Mouse (Mus musculus) mouse embryonic stem cell (cell line): Measurements from ENCODE around the gene Tbxa2r.

Experiments
- in situ Hi-C, 2 experiments: fragments of 300-500 bp; cut with MboI; formaldehyde crosslinking; loops; 1 replicate in 1 of 2; 3 replicates in 1 of 2; pipeline ENCODE4 v1.14.3; 2019 to 2020; ENCODE audit warnings: low sequenced_read_pairs in 2 of 2, low pct_unique_long_range_greater_than_20kb in 1 of 2, mixed read lengths in 1 of 2; ENCODE audit not compliant: unreplicated experiment in 1 of 2

The Tbxa2r gene

DNA sequence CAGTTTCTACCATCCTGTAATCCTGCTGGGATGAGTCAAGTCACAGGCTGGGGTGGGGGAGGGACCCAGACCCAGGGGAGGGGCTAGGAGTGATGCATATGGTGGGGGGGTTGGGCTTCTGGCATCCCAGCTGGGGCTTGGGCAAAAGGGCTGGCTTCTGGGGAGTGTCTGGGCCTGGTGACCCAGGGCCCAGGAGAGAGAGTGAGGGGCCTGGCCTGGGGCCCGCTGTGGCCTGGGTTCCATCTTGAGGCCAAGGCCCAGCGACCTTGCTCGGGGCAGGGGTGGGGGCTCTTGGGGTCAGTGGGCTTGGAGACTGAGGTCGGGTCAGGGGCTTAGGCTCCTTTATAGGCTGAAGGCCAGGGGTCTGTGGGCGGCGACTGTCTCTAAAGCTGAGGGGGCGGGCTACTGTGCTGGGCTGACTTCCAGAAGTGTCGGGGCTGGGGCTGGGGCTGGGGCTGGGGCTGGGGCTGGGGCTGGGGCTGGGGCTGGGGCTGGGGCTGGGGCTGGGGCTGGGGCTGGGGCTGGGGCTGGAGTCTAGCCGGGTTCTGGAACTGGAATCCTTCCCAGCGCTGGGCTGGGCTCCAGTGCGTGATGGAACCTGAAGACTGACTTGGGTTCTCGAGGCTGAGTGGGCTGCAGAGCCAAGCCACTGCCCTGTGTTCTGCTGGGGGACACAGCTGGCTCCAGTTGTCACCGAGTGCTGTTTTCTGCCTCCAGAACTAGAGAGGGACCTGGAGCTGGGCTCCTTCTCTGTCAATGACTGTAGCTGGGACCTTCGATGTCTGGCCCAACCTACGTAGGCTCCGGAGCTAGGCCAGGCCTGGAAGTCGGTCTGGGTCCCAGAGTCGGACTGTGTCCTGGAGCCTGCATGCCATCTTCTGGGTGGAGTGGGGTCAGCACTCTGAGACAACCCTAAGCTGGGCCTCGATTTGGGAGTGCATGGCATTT, 7.1 kb downstream of the Tbxa2r start:
- in situ Hi-C loops: no loop called here

DNA sequence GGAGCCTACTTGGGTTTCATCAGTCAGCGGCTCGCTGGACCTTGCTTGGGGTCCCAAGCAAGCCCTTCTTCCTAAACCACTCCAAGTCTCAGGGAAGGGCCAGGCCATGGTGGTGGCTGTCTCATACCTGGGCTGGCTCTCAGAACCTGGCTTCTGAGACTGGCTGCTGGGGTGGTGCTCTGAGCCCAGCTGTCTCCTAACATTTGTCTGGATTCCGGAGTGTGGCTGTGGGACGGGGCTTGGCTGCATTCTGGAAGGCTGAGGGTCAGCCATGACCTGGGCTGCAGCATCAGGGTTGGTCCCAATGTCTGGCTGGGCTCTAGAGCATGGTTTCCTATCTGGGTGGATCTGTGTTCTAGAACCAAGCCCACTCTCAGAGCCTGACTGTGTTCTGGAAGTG, 8.0 kb downstream of the Tbxa2r start:
- in situ Hi-C loops: no loop called here

DNA sequence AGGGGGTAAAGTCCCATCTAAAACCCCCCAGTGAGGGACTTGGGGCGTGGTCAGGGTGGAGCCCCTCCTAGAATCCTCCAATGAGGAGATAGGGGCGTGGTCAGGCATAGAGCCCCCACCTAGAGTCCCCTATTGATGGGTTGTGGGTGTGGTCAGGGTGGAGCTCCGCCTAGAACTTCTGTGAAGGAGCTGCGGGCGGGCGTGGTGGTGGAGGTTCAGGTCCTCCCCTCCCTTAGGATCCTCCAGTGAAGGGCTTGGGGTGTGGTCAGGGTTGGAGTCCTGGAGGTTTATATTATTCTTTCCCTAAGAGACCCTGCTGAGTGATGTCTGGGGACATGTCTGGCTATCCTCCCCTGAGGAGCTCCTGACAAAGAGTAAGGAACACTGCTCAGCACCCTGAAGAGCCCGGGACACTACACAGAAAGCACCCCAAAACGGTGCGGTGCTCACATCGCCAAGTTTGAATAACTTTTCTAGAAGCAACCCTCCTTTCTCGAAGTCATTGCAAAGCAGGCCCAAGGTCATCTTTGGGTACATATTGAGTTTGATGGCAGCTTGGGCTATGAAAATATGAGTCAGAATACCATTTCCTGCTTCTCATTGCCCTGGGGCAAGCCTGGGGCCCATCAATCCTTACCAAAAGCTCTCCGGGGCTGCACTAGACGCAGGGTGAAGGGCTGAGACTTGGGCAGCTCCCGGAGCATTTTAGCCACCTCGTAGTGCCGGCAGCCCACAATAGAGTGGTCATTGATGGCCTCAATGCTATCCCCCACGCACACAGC, 12.2 kb downstream of the Tbxa2r start:
- in situ Hi-C loops: loop anchor here (5.0 to 10.0 kb wide), 3 partner anchors 53 to 136 kb away; partner anchors contain the start of gene Nmrk2 (in 1 of the 2)

DNA sequence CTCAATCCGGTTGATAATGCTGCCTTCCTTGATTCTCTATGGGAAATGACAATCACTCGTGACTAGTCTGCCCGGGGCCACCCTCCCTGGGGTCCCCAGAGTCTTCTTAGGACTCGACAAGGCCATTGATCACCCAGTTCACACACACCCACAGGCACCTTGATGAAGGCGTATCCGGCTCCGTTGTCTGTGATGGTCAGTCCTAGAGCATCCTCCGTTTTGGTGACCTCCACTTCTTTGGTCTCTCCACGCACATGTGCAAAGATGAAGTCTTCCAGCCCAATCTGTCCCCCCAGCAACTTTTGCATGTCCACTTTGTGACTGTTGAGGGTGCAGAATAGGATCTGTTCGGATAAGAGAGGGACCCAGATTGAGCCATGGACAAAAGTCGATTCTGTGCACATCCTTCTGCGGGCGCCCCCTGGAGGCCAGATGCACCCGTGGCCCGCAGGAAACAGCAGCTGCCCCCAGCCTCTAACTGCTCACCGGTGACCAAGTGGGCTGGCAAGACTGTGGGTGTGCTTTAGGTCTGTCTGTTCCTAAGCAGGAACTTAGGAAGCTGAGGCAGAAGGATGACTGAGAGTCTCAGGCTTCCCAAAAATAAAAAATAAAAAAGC, 12.9 kb downstream of the Tbxa2r start:
- in situ Hi-C loops: loop anchor here (5.0 to 10.0 kb wide), 3 partner anchors 54 to 137 kb away; partner anchors contain the start of gene Nmrk2 (in 1 of the 2)

DNA sequence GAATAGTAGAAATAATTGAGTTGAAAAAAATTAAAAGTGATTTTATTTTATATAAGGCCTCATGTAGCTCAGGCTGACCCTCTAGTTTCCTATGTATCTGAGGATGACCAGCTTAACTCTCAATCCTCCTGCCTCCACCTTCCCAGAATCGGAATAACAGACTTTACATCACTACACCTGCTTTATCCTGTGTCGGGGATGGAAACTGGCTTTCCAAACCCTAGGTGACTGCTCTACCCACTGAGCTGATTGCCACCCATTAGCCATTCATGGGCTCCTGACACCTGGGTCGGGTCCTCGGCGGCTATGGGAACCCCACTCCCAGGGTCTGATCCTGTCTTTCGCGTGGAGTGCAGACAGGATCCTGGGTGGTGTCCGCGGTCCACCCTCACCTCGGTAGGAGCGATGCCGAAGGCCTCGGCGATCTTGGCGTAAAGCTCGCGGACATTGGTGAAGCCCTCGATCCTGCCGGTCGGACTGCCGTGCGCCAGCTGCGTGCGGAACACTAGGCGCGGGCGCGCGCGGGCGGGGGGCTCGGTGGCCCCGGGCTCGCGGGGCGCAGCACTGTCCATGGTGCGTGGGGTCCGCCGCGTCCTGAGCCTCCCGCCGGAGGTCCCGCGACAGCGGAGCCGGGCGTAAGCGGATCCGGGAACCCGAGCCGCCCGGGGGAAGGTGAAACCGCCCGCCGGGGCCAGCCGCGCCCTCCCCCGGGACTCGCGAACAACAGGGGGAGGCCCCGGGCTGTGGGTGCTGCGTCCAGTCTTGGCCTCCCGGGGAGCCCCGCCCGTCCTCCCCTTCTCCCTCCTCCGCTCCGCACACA, 14.4 kb downstream of the Tbxa2r start, which contains the start of gene Gipc3:
Gene Gipc3, minus strand, starts transcription at position 581 of the 820 bp plus-strand sequence.
- in situ Hi-C loops: loop anchor here (5.0 to 10.0 kb wide), 3 partner anchors 56 to 138 kb away; partner anchors contain the start of gene Nmrk2 (in 1 of the 2)

DNA sequence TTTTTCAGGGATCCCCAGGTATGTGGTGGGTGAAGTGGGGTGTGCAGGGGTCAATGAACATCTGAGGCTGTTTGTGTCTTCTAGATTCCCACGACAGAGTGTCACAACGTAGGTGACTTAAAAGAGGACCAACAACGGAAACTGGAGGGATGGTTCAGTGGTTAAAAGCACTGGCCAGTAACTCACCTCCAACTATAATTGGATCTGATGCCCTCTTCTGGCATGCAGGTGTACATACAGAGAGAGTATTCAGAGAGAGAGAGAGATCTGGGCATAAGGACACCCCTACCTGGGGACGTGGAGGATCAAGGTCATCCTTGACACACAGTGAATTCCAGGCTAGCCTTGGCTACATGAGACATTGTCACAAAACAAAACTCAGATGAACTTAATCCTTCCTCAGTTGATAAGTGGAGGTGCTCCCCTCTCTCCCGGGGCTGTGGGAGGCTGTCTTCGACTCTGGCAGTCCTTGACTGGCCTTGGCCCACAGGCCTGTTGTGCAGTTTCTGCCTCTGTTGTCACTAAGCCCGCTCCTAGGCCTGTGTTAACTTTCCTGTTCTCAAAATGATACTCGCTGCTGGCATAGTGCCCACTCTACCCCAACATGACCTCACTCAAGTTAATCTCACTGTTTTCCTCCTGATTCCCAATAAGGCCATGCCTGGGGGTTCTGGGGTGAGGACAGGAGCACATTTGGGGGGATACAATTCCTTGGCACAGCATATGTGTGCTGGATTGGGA, 16.1 kb downstream of the Tbxa2r start:
- in situ Hi-C loops: loop anchor here (5.0 to 10.0 kb wide), 3 partner anchors 57 to 140 kb away; partner anchors contain the start of gene Nmrk2 (in 1 of the 2)

DNA sequence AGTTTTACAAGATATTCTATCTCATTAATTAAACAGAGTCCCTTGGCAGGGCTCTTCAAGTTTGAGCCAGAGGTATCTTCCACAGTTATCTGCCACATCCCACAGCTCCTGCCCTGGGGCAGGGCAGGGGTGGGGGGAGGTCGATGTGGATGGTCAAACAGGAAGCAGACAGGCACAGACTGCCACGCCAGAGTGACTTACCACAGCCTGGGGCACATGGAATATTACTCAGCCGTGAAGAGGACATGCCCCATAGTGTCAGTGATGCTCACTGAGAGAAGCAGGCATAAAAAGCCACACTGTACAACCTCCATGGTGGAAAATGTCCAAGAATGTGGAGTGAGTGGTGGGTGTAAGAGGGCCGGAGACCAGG, 16.6 kb downstream of the Tbxa2r start:
- in situ Hi-C loops: loop anchor here in 1 of 2 experiments (10.0 kb wide), 2 partner anchors 60 to 140 kb away; partner anchors contain the start of gene Nmrk2

DNA sequence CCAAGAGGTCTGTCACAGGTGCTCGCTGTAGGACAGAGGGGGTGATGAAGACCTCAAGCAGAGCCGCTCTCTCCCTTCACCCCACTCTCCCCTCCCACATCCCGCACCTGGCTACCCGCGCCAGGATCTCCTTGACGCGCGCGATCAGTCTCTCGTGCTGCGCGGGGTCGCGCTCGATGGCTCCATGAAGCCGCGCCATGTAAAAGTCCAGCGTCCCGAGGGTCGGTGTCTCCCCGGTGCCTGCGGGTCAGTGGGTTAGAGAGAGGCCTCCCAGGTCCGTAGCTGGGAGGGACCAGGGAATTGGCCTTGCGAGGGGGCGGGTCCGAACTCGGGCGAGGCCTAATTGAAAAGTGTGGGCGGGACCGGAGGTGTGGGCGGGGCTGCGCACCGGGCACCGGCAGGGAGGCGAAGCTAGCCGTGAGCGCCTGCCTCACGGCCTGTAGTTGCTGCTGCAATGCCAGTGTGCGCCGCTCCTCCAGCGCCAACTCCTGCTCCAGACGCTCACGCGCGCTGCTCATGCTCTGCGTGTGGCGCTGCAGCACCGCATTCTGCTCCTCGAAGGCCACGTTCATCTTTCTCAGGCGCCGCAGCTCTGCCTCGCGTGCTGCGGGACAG, 18.0 kb downstream of the Tbxa2r start:
- in situ Hi-C loops: loop anchor here in 1 of 2 experiments (10.0 kb wide), 2 partner anchors 62 to 142 kb away; partner anchors contain the start of gene Nmrk2

DNA sequence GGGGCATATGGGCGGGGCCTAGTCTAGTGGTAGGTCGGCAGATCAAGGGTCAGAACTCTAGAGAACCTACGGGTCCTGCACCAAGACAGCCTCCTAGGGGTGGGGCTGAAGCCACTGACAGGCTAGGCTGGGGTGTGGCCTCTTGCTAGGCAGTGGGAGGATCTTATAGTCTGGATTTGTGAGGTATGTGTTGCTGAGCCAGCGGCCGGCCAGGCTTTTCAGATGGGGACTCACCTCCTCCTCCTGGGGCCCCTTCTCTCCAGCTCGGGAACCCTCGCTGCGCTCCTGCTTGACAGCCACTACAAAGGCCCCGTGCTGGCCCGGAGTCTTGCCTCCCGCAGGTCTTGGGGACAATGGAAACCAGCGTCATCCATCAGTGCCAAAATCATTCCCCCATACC, 20.6 kb downstream of the Tbxa2r start:
- in situ Hi-C loops: loop anchor here in 1 of 2 experiments (10.0 kb wide), 2 partner anchors 64 to 144 kb away; partner anchors contain the start of gene Nmrk2

DNA sequence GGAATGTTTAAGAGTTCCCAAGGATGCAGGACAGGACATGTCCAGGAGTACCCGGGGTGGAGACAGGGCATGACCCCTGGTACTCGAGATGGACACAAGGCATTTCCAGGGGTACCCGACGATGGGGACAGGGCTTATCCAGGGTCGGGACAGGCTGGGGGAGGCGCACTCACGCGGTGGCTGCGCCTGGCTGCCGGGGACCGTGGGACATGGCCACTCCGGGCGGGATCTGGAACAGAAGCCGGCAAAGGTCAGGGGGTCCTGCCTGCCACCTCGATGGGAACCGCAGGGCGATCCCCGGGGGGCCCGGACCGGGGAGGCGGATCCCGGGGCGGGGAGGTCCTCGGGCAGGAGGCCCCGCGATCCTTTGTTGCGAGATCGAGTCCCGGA, 21.4 kb downstream of the Tbxa2r start:
- in situ Hi-C loops: loop anchor here in 1 of 2 experiments (10.0 kb wide), 2 partner anchors 65 to 145 kb away; partner anchors contain the start of gene Nmrk2

DNA sequence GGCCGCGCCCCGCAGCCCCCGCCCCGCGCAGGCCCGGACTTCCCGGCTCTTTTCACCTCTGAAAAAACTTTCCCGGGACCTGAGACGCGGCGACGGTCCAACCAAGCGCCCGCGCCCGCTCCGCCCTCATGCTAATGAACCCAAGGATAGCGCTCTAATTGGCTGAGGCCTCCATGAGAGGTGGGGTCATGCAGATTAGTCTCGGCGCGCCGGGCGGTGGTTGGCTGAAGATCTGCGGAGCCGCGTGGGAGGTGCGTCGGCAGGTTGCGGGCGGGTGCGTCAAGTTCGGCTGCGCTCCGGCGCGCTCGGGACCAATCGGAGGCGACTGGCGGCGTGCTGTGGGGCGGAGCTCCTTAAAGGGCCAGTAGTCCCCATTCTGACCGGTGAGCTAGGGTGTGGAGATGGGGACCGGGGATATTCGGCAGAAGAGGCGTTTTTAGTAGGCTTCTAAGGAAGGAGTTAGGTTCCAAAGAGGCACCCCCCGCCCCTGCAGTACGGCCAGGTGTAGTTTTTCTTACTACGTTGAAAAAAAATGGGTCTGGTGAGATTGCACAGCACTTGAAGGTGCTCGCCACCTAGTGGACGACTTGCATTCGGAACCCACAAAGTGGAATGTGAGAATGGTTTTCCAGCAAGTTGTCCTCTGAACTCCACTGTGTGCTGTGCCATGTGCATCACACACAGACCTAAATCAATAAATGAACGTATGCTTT, 22.0 kb downstream of the Tbxa2r start, which contains the start of gene Hmg20b:
Gene Hmg20b, minus strand, starts transcription at position 130 of the 713 bp plus-strand sequence.
- in situ Hi-C loops: no loop called here

DNA sequence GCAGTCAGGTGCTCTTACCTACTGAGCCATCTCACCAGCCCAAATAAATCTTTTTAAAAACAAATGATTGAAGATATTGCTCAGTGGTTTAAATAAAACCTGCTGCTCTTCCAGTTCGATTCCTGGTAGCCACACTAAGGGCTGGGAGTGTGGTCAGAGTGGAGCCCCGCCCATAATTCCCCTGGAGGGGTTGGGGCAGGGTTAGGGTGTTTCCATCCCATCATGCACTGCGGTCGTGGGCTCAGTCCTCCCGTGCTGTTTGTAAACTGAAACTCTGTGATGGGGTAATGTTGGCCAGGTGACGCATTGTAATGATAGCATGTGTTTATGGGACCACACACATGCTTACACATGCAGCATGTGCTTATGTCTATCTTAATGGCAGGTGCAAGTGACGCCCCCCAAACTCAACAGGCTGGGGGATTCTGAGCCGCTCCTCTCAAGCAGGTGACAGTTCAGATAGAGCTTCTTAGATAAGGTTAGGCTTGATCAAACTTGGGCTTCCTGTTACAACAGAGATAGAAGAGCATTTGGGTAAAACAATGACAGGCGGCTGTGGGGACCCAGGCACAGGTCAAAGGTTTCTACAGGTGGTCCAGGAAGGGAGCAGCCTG, 23.3 kb downstream of the Tbxa2r start:
- in situ Hi-C loops: no loop called here

DNA sequence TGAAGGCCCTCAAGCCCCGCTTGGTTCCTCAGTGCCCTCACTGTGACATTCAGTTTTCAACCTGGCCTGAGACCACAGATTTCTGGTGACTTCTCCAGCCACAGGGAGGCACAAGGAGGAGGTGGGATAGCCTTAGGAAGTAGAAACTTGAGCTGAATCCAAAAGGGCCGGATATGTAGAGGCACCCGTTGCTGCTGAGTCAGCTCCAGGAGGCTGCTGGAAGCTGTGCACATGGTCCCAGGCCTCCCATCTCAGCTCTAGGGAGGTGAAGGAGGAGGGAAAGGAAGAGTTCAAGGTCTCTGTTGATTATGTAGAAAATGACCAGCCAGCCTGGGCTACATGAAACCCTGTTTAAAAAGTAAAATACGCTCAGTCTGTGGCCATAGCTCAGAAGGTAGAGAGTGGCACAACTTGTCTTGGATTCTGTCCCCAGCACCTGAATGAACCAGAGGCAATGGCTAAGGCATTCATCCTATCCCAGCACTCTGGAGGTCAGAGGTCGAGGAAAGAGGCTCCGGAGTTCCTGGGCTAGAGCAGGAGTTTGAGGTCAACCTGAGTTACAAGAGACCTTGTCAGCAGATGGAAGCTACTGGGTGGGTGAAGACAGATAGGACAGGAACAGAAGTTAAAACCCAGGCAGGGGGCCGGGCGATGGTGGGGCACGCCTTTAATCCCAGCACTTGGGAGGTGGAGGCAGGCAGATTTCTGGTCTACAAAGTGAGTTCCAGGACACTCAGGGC, 26.4 kb downstream of the Tbxa2r start:
- in situ Hi-C loops: no loop called here

DNA sequence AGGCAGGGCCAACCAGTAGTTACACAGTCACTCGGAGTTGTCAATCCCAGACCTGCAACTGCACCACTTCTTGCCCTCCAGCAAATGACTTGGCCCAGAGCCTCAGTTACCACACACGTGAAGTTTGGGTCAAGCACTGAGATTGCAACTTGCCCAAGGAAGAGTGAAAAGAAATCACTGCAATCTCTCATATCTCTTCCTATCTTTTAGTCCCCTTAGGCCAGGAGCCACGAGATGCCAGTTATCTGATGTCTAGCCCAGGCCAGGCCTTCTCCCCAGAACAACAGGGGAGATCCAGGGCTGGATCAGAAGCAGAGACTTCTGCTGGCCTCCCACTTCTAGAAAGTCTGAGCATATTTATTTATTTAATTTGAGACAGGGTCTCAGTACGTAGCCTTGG, 27.0 kb downstream of the Tbxa2r start:
- in situ Hi-C loops: no loop called here
